Mouse (Mus musculus) embryonic facial prominence, embryonic 14.5 days (tissue): ENCODE data around the gene Plekhm3. TPM values are rescaled to one million over a fixed set of nuclear protein-coding genes. Genes with fewer than 3 reads are reported as not detected.

Experiments used
- ATAC-seq: fragments of 200-750 bp; cut with Nextera tagmentation; 2 replicates; pipeline ENCODE4 v1.8.0; 2017; ENCODE audit warnings: low read depth, moderate number of reproducible peaks, moderate TSS enrichment
- DNase-seq: peaks from one replicate; pipeline ENCODE4 v3.0.0-alpha.2; 2015; ENCODE audit warnings: low spot score
- H3K27ac ChIP-seq: fragments of 300-500 bp; sonication (generic); replicated peaks from 2 replicates; pipeline ENCODE4 v1.5.1; 2014; ENCODE audit warnings: low read depth, mild to moderate bottlenecking, low read length, moderate library complexity
- H3K27me3 ChIP-seq: fragments of 300-500 bp; sonication (generic); replicated peaks from 2 replicates; pipeline ENCODE4 v1.6.1; 2014; ENCODE audit warnings: low read length; ENCODE audit not compliant: control insufficient read depth, insufficient read depth
- H3K36me3 ChIP-seq: fragments of 300-500 bp; sonication (generic); 2 replicates; pipeline ENCODE4 v1.6.1; 2014; ENCODE audit warnings: low read length, mixed read lengths; ENCODE audit not compliant: control insufficient read depth, insufficient read depth
- H3K4me1 ChIP-seq: fragments of 300-500 bp; sonication (generic); 2 replicates; pipeline ENCODE4 v1.6.1; 2014; ENCODE audit warnings: antibody characterized with exemption, low read length; ENCODE audit not compliant: control insufficient read depth, insufficient read depth
- H3K4me2 ChIP-seq: fragments of 300-500 bp; sonication (generic); 2 replicates; pipeline ENCODE4 v1.6.1; 2014; ENCODE audit warnings: low read depth, mild to moderate bottlenecking, low read length, moderate library complexity, mixed read lengths
- H3K4me3 ChIP-seq: fragments of 300-500 bp; sonication (generic); 2 replicates; pipeline ENCODE4 v1.5.1; 2014; ENCODE audit warnings: low read depth, mild to moderate bottlenecking, low read length
- H3K9ac ChIP-seq: fragments of 300-500 bp; sonication (generic); 2 replicates; pipeline ENCODE4 v1.6.1; 2014; ENCODE audit warnings: low read depth, mild to moderate bottlenecking, low read length, moderate library complexity, mixed read lengths
- H3K9me3 ChIP-seq: fragments of 300-500 bp; sonication (generic); 2 replicates; pipeline ENCODE4 v1.6.1; 2016; ENCODE audit warnings: low read length; ENCODE audit not compliant: control insufficient read depth
- WGBS: fragments of 180-500 bp; shearing (Covaris S2); extraction: QIAGEN DNeasy Blood & Tissue Kit; methylation state at CpG from one replicate; pipeline ENCODE4 v1.1.7; 2014; 5-methylcytosine and 5-hydroxymethylcytosine counted together
- polyA plus RNA-seq: library from polyadenylated mRNA; unstranded; fragments of >200 nt; fragmentation: Nextera tagmentation; extraction: Ambion mirVana; gene quantifications from 2 replicates; pipeline ENCODE4 v1.2.1, GENCODE M21; 2014

Gene Plekhm3
- polyA plus RNA-seq, 1 experiment from 2014 or later, result 6.0 TPM

DNA sequence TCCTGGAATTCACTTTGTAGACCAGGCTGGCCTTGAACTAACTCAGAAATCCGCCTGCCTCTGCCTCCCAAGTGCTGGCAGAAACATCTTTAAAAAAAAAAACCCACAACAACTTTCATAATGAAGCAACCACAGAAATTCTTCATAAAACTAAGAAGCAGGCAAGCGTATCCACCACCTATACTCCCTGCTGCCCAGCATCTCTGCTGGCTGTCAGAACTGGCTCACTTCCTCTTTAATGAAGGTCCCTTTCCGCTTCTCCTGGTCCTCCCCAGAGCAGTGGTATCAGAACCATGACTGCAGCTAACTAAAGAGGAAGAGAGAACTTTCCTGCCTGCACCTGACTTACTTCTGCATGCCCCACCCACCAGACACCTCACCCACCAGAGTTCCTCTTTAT is 31.0 kb downstream of the Plekhm3 start:
- WGBS, result 85% methylated on average over 3 of the region's 3 CpGs
- no peak for DNase-seq
- Histone ChIP-seq H3K27me3 (no peaks in the 10 kb centered on the region), H3K4me1 (no peaks in the 10 kb centered on the region), H3K27ac (no peak overlapping the region), H3K9ac (no peak overlapping the region), H3K4me3 (no peak overlapping the region), H3K4me2 (no peak overlapping the region), H3K36me3 (peaks cover 5% of the 10 kb centered on the region), H3K9me3 (no peaks in the 10 kb centered on the region)
- no peak for ATAC-seq

DNA sequence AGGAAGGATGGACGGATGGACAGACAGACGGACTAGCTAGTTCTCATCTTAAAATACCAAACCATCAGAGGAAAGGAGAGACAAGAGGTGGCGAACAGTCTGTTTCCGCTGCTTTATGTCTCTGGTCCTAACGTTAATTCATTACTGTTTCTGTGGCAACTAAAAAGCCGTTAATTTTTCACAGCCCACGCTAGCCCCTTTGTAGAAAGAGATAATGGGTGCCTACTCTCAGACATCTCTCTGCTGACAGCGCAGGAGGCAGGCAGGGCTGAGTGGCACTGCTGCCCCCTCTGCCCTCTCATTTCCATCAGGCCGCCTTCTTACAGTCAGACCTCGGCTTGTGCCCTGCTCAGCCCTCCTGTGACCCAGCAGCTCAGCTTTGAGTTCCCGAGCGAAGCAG is 32.3 kb downstream of the Plekhm3 start:
- Histone ChIP-seq H3K27ac (no peak overlapping the region), H3K27me3 (no peaks in the 10 kb centered on the region), H3K4me3 (no peak overlapping the region), H3K9me3 (no peaks in the 10 kb centered on the region), H3K4me1 (no peaks in the 10 kb centered on the region), H3K4me2 (no peak overlapping the region), H3K36me3 (peaks cover 5% of the 10 kb centered on the region), H3K9ac (no peak overlapping the region)
- 86% methylated on average over 12 of the region's 12 CpGs for WGBS
- DNase-seq, result no peak
- no peak for ATAC-seq

DNA sequence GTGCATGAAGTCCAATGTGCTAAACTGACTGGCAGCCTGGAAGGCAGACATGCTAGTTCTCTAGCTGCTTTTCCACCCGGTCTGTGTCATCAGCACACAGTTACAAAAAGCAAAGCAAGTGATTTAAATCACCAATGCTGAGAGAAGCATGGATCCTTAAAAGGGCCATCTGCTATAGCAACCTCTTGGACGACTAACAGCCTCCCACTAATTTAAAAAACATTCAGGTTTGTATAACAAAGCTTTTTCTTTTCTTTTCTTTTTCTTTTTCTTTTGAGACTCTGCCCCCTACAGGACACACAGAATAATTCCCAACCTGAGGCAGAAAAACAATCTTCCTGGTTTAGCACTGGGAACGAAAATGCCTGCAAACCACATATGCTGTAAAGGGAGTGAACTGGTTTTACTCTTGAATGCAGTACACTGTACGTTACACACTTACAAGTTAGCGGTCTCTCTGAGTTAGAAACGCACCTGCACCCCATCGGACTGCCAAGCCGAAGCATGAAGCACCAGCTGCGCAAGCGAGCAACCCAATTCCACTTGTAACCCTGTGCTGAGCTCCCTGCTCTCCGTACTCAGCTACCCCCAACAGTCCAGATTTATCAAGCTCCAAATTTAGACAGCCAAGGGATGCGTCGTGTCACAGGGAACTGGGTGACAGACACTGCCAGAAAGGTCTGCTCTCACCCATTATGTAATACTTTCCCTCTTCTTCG is 37.7 kb downstream of the Plekhm3 start:
- DNase-seq (peak; percentile 75), ATAC-seq (peak; percentile 58)
- no peak overlapping the region; the same call in 1 of the 2 replicates for H3K27ac ChIP-seq
- H3K9ac ChIP-seq, result no peak overlapping the region
- 0 out of 2 replicates have a peak, but pooled peaks cover 4% of the 10 kb centered on the region for H3K27me3 ChIP-seq
- H3K9me3 ChIP-seq, result no peaks in the 10 kb centered on the region
- H3K4me3 ChIP-seq, result no peak overlapping the region
- H3K36me3 ChIP-seq, result peaks cover 5% of the 10 kb centered on the region
- 0 out of 2 replicates have a peak overlapping the region, but pooled peaks have one; percentile 6 for H3K4me2 ChIP-seq
- 49% methylated on average over 14 of the region's 14 CpGs for WGBS
- H3K4me1 ChIP-seq, result peaks cover 4% of the 10 kb centered on the region; the same call in 1 of the 2 replicates

DNA sequence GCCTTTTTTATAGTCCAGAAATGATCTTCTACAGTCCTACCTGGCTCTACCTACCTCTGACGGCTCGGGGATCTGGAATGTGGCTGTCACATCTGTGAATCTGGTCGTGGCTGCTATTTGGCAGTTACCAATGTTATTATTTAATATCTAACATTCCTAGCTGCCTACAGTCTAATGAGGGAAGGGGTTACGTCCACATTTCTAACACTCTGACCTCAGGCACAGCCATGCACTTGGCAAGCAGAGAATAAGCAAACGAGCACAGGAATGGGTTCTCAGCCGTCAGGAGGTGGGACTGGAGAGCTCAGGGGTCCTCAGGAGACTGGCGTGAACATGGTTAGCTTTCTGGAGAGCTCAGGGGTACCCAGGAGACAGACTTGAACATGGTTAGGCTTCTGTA is 38.7 kb downstream of the Plekhm3 start:
- Histone ChIP-seq H3K27ac (no peak overlapping the region), H3K4me2 (no peak overlapping the region), H3K36me3 (peaks cover 5% of the 10 kb centered on the region), H3K4me1 (peaks cover 4% of the 10 kb centered on the region; the same call in 1 of the 2 replicates), H3K27me3 (0 out of 2 replicates have a peak, but pooled peaks cover 4% of the 10 kb centered on the region), H3K9ac (no peak overlapping the region), H3K4me3 (no peak overlapping the region), H3K9me3 (no peaks in the 10 kb centered on the region)
- ATAC-seq (no peak), DNase-seq (no peak)
- 70% methylated on average over 7 of the region's 7 CpGs for WGBS

- ATAC-seq (peak; percentile 58; the same call in 1 of the 2 replicates), DNase-seq (peak; percentile 62)
- H3K27ac ChIP-seq, result no peak overlapping the region
- H3K4me1 ChIP-seq, result peaks cover 4% of the 10 kb centered on the region; the same call in 1 of the 2 replicates
- H3K4me2 ChIP-seq, result no peak overlapping the region
- no peak overlapping the region for H3K9ac ChIP-seq
- 0 out of 2 replicates have a peak, but pooled peaks cover 4% of the 10 kb centered on the region for H3K27me3 ChIP-seq
- WGBS, result 24% methylated on average over 5 of the region's 5 CpGs
- no peaks in the 10 kb centered on the region for H3K9me3 ChIP-seq
- H3K4me3 ChIP-seq, result no peak overlapping the region
- H3K36me3 ChIP-seq, result peaks cover 4% of the 10 kb centered on the region
These were observed 39.6 kb downstream of the Plekhm3 start for GRCm38 (mm10) chr1:64916884-64917507.

DNA sequence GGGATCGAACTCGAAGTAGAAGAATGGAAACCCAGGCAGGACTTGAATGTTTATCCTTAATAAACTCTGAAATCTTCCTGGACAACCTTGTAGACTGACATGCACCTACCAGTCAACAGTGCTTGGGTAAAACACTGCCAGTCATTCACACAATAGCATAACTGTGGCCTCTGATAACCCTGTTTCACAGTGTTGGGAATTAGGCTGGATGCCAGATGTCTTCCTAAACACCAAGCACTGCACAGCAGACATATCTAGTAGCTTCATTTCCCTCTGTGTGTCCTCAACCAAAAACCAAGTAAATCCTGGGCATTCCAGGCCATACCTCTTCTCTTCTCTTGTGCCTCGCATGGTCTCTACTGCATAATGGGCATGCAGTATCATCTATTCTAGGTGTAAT is 42.3 kb downstream of the Plekhm3 start:
- no peaks in the 10 kb centered on the region for H3K9me3 ChIP-seq
- H3K36me3 ChIP-seq, result no peaks in the 10 kb centered on the region
- DNase-seq, result no peak
- H3K4me1 ChIP-seq, result peaks cover 4% of the 10 kb centered on the region; the same call in 1 of the 2 replicates
- H3K27ac ChIP-seq, result no peak overlapping the region
- 83% methylated on average over 3 of the region's 3 CpGs for WGBS
- 0 out of 2 replicates have a peak, but pooled peaks cover 4% of the 10 kb centered on the region for H3K27me3 ChIP-seq
- H3K4me3 ChIP-seq, result no peak overlapping the region
- H3K9ac ChIP-seq, result no peak overlapping the region
- no peak overlapping the region for H3K4me2 ChIP-seq
- no peak for ATAC-seq

- ATAC-seq (no peak), DNase-seq (no peak)
- H3K4me1 ChIP-seq, result no peaks in the 10 kb centered on the region
- H3K4me2 ChIP-seq, result no peak overlapping the region
- 83% methylated on average over 2 of the region's 2 CpGs for WGBS
- H3K36me3 ChIP-seq, result no peaks in the 10 kb centered on the region
- no peak overlapping the region for H3K4me3 ChIP-seq
- H3K27ac ChIP-seq, result no peak overlapping the region
- H3K9me3 ChIP-seq, result no peaks in the 10 kb centered on the region
- no peak overlapping the region for H3K9ac ChIP-seq
- no peaks in the 10 kb centered on the region for H3K27me3 ChIP-seq
These were observed 48.9 kb downstream of the Plekhm3 start for GRCm38 (mm10) chr1:64907740-64908139.

GRCm38 (mm10) chr1:64906226-64906625 is 50.4 kb downstream of the Plekhm3 start:
- no peak for ATAC-seq
- 70% methylated on average over 1 of the region's 1 CpGs for WGBS
- Histone ChIP-seq H3K9ac (no peak overlapping the region), H3K27ac (no peak overlapping the region), H3K4me1 (no peaks in the 10 kb centered on the region), H3K9me3 (no peaks in the 10 kb centered on the region), H3K4me2 (no peak overlapping the region), H3K36me3 (no peaks in the 10 kb centered on the region), H3K4me3 (no peak overlapping the region), H3K27me3 (no peaks in the 10 kb centered on the region)
- no peak for DNase-seq
